Mouse (Mus musculus) liver, adult 2 months (tissue): ENCODE measurements around the gene Cdkn2aip.

Experiments used
- CTCF ChIP-seq: fragments of 200-500 bp; IDR thresholded peaks from 2 replicates; pipeline ENCODE4 v1.5.1; 2011; ENCODE audit warnings: low read depth, low read length, control low read depth
- POLR2A ChIP-seq: fragments of 200-500 bp; IDR thresholded peaks from 2 replicates; pipeline ENCODE4 v1.6.1; 2011; ENCODE audit warnings: low read length, control low read depth; ENCODE audit not compliant: insufficient read depth; ENCODE audit errors: extremely low read depth

DNA sequence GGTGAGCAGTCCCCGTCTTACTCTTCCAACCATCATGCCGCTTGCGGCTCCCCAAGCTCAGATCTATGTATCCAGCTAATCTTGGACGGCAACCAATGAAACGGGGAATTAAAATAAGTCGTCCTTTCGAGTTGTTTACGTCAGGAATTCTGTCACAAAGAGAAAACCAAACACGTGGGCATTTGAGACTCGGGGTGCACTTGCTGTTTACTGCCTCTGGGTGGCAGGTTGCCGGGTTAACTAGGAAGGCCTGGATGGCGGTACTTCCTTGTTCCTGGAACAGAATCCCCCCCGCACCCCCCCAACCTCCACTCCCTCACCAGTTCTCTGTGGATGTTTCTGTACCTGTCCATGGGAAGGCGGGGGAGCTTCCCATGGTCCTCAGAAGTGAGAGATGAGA, 36.4 kb upstream of the Cdkn2aip start:
- TF ChIP-seq CTCF (peak; percentile 36; the same call in 1 of the 2 replicates), POLR2A (no peak)
